Mouse (Mus musculus): ENCODE data around the gene Olfr1424.
A peak's percentile ranks its signal among the peaks of the same experiment; 100 is the strongest.
"Not testable (repeated sequence)": the region's sequence is repeated elsewhere in the genome, so short reads cannot be mapped to it uniquely, and the experiment has no call there.

Olfr1424 gene

GRCm38 (mm10) chr19:12062582-12062981 is at the start of gene Olfr1424:
Gene Olfr1424 (minus strand): TSS chr19:12062682.
- DNase-seq = not testable (repeated sequence)

- DNase-seq = no peak
Observed at GRCm38 (mm10) chr19:12104541-12104940, 42.1 kb upstream of the Olfr1424 start.

- DNase-seq = no peak
Observed at GRCm38 (mm10) chr19:12103234-12103633, 40.8 kb upstream of the Olfr1424 start, which contains the start of gene Olfr1427. Gene Olfr1427 (minus strand): TSS chr19:12103334.

GRCm38 (mm10) chr19:12091913-12092312 is 29.4 kb upstream of the Olfr1424 start, which contains the start of gene Olfr1426:
Gene Olfr1426 (minus strand): TSS chr19:12092013.
- DNase-seq = no peak

- not testable (repeated sequence) for DNase-seq
Observed at GRCm38 (mm10) chr19:12077631-12078030, 15.1 kb upstream of the Olfr1424 start, which contains the start of gene Olfr1425. Gene Olfr1425 (minus strand): TSS chr19:12077731.

GRCm38 (mm10) chr19:12069546-12069945 is 7.1 kb upstream of the Olfr1424 start:
- DNase-seq = not testable (repeated sequence)

- DNase-seq = not testable (repeated sequence)
Observed at GRCm38 (mm10) chr19:12067806-12068205, 5.3 kb upstream of the Olfr1424 start.

- no peak for DNase-seq
Observed at GRCm38 (mm10) chr19:12043163-12043562, 19.3 kb downstream of the Olfr1424 start.

- DNase-seq = no peak
Observed at GRCm38 (mm10) chr19:12041217-12041616, 21.3 kb downstream of the Olfr1424 start, which contains the start of gene Olfr1423. Gene Olfr1423 (minus strand): TSS chr19:12041317.

GRCm38 (mm10) chr19:12037727-12038126 is 24.8 kb downstream of the Olfr1424 start:
- DNase-seq = no peak

- peak; percentile 55 for DNase-seq
Observed at GRCm38 (mm10) chr19:12026606-12027005, 35.9 kb downstream of the Olfr1424 start.

GRCm38 (mm10) chr19:12025333-12025732 is 37.1 kb downstream of the Olfr1424 start:
- peak; percentile 39 for DNase-seq

- DNase-seq = peak; percentile 61
Observed at GRCm38 (mm10) chr19:12024149-12024548, 38.3 kb downstream of the Olfr1424 start.

- no peak for DNase-seq
Observed at GRCm38 (mm10) chr19:12016192-12016591, 46.3 kb downstream of the Olfr1424 start.

- DNase-seq = no peak
Observed at GRCm38 (mm10) chr19:12015708-12016107, 46.8 kb downstream of the Olfr1424 start.

GRCm38 (mm10) chr19:12013228-12013627 is 49.3 kb downstream of the Olfr1424 start:
- peak; percentile 72 for DNase-seq

GRCm38 (mm10) chr19:12012615-12013014 is 49.9 kb downstream of the Olfr1424 start:
- DNase-seq = no peak

GRCm38 (mm10) chr19:12011560-12012556 is 50.6 kb downstream of the Olfr1424 start:
- DNase-seq = peak; percentile 88

- DNase-seq = peak; percentile 80
Observed at GRCm38 (mm10) chr19:12010916-12011559, 51.4 kb downstream of the Olfr1424 start.

GRCm38 (mm10) chr19:12010281-12010771 is 52.2 kb downstream of the Olfr1424 start:
- DNase-seq = peak; percentile 36

GRCm38 (mm10) chr19:12009501-12010280 is 52.8 kb downstream of the Olfr1424 start:
- peak; percentile 70 for DNase-seq

Data from layer of hippocampus, adult 9-11 months (tissue).